Comparison of ENCODE assay signal across 8 mouse cellular contexts in genomic region chr10:22658534-22659385, GRCm38 (mm10). TPM values are rescaled to one million over a fixed set of nuclear protein-coding genes. Genes with fewer than 3 reads are reported as not detected.
A peak's percentile ranks its signal among the peaks of the same experiment; 100 is the strongest.
DNase-seq lines count a peak whose midpoint lies in the region; ATAC-seq and TF ChIP-seq lines count a peak whose summit lies in the region.

No protein-coding gene starts in this region.

- 0 out of 2 replicates have a peak overlapping the region, but pooled peaks have one; percentile 10 for H3K9ac ChIP-seq in heart, embryonic 14.5 days (ENCODE audit: low read length)
- H3K9ac ChIP-seq in kidney, postnatal 0 days (ENCODE audit: low read depth, low read length): no peak overlapping the region
- H3K9ac ChIP-seq in neural tube, embryonic 12.5 days: no peak overlapping the region

- 26% methylated on average over 23 of the region's 23 CpGs for WGBS in heart, embryonic 14.5 days
- 25% methylated on average over 23 of the region's 23 CpGs for WGBS in kidney, postnatal 0 days
- WGBS in neural tube, embryonic 12.5 days: 24% methylated on average over 23 of the region's 23 CpGs

- no peak overlapping the region for H3K27ac ChIP-seq in heart, embryonic 14.5 days (replicated peaks in 1 of 2; ENCODE audit: control insufficient read depth in 1 of 2, insufficient read depth in 1 of 2, low read depth in 2 of 2, low read length in 2 of 2)
- no peak overlapping the region for H3K27ac ChIP-seq in kidney, postnatal 0 days
- no peak overlapping the region for H3K27ac ChIP-seq in neural tube, embryonic 12.5 days

- ATAC-seq in heart, embryonic 14.5 days (ENCODE audit: insufficient number of reproducible peaks, insufficient read depth, low FRiP score, low read depth): peak; percentile 59; the same call in 1 of the 2 replicates
- peak; percentile 65; the same call in 1 of the 2 replicates for ATAC-seq in kidney, postnatal 0 days (replicated peaks; ENCODE audit: low FRiP score, low read depth)
- peak; percentile 97 for ATAC-seq in neural tube, embryonic 12.5 days (ENCODE audit: low FRiP score, low read depth)

- H3K9me3 ChIP-seq in heart, embryonic 14.5 days (ENCODE audit: control insufficient read depth, low read length): no peaks in the 10 kb centered on the region
- no peaks in the 10 kb centered on the region for H3K9me3 ChIP-seq in kidney, postnatal 0 days (replicated peaks; ENCODE audit: low read length)
- no peaks in the 10 kb centered on the region for H3K9me3 ChIP-seq in neural tube, embryonic 12.5 days

- DNase-seq in Muller cell, postnatal 12 days (ENCODE audit: inconsistent ontology term): peak; percentile 30
- DNase-seq in embryo, embryonic 11.5 days (ENCODE audit: low read depth, low spot score): peak; percentile 46
- DNase-seq in kidney, postnatal 0 days (ENCODE audit: low spot score): peak; percentile 48
- DNase-seq in frontal cortex, postnatal 36 days (ENCODE audit: low spot score in 2 of 2): no peak
- DNase-seq in layer of hippocampus, postnatal 25 days (ENCODE audit: extremely low spot score in 1 of 2, low spot score in 1 of 2): no peak
- no peak for DNase-seq in thymus, postnatal 25 days

- peaks cover 5 to 6% of the 10 kb centered on the region in 2 experiments; a peak in 3 of 4 replicates for H3K4me1 ChIP-seq in heart, embryonic 14.5 days (ENCODE audit: control insufficient read depth in 2 of 2, insufficient read depth in 2 of 2, low read length in 2 of 2)
- no peaks in the 10 kb centered on the region for H3K4me1 ChIP-seq in kidney, postnatal 0 days (replicated peaks; ENCODE audit: insufficient read depth, low read length)
- peaks cover 20% of the 10 kb centered on the region for H3K4me1 ChIP-seq in neural tube, embryonic 12.5 days

- peak overlapping the region; percentile 55 for H3K4me2 ChIP-seq in heart, embryonic 14.5 days (ENCODE audit: low read length)
- peak overlapping the region; percentile 27 for H3K4me2 ChIP-seq in kidney, postnatal 0 days (ENCODE audit: low read length)
- H3K4me2 ChIP-seq in neural tube, embryonic 12.5 days (replicated peaks): peak overlapping the region; percentile 43

- no peak for TF ChIP-seq CTCF in kidney, postnatal 0 days (IDR thresholded peaks at IDR 0.05; ENCODE audit: low read depth)

- no peaks in the 10 kb centered on the region for H3K36me3 ChIP-seq in heart, embryonic 14.5 days (ENCODE audit: control insufficient read depth, insufficient read depth, low read length)
- H3K36me3 ChIP-seq in kidney, postnatal 0 days (ENCODE audit: insufficient read depth, low read length): no peaks in the 10 kb centered on the region
- H3K36me3 ChIP-seq in neural tube, embryonic 12.5 days: no peaks in the 10 kb centered on the region

- no peak overlapping the region; a peak in 1 of 4 replicates for H3K4me3 ChIP-seq in heart, embryonic 14.5 days (ENCODE audit: control insufficient read depth in 1 of 2, insufficient read depth in 1 of 2, low read depth in 1 of 2, low read length in 2 of 2)
- H3K4me3 ChIP-seq in kidney, postnatal 0 days (replicated peaks; ENCODE audit: low read depth, low read length): no peak overlapping the region
- no peak overlapping the region for H3K4me3 ChIP-seq in neural tube, embryonic 12.5 days

- no peaks in the 10 kb centered on the region for H3K27me3 ChIP-seq in heart, embryonic 14.5 days (ENCODE audit: control insufficient read depth, insufficient read depth, low read length)
- no peaks in the 10 kb centered on the region for H3K27me3 ChIP-seq in kidney, postnatal 0 days (ENCODE audit: insufficient read depth, low read length)
- H3K27me3 ChIP-seq in neural tube, embryonic 12.5 days (replicated peaks): no peaks in the 10 kb centered on the region

RNA-seq across cellular contexts. Expression of gene Slc2a12, which starts 13.9 kb away (rescaled TPM):
- polyA plus RNA-seq in heart, embryonic 14.5 days (2014; fragmentation: Nextera tagmentation; extraction: Ambion mirVana): 1.8 and 2.5 TPM in 2 replicates
- 2.8 and 3.0 TPM in 2 replicates for polyA plus RNA-seq in kidney, postnatal 0 days (2015; fragmentation: Nextera tagmentation; extraction: Ambion mirVana)
- 0.87 and 0.98 TPM in 2 replicates for polyA plus RNA-seq in neural tube, embryonic 12.5 days (2016; fragmentation: Nextera tagmentation; extraction: Ambion mirVana)
- total RNA-seq in layer of hippocampus, postnatal 25 days (2021): 1 to 10 TPM; 2.7 to 2.9 TPM

Comparison
In these comparisons a context has a peak if more than half of its experiments do, and no peak if none do; other contexts are left out.
1. DNase-seq: peak in Muller cell, postnatal 12 days (single experiment), embryo, embryonic 11.5 days (single experiment) and kidney, postnatal 0 days (single experiment); none in frontal cortex, postnatal 36 days (0 of 2), layer of hippocampus, postnatal 25 days (0 of 2) and thymus, postnatal 25 days (single experiment).
2. Peak in every context shown above with its lines, with median percentiles within 50 percentile points of each other: ATAC-seq and H3K4me2 ChIP-seq.